Mouse (Mus musculus) testis, adult 2 months (tissue): ENCODE data around the gene Tmem220. TPM values are rescaled to one million over a fixed set of nuclear protein-coding genes. Genes with fewer than 3 reads are reported as not detected.

Source experiments
- H3K27ac ChIP-seq: fragments of 200-500 bp; 2 replicates; pipeline ENCODE4 v1.5.1; 2012; ENCODE audit warnings: low read depth, low read length; ENCODE audit not compliant: control insufficient read depth, insufficient read depth
- H3K27me3 ChIP-seq: fragments of 200-500 bp; 2 replicates; pipeline ENCODE4 v1.6.1; 2012; ENCODE audit warnings: mild to moderate bottlenecking, low read length, moderate library complexity; ENCODE audit not compliant: control insufficient read depth, insufficient read depth
- H3K36me3 ChIP-seq: fragments of 200-500 bp; 2 replicates; pipeline ENCODE4 v1.6.1; 2012; ENCODE audit warnings: mild to moderate bottlenecking, low read length; ENCODE audit not compliant: control insufficient read depth, insufficient read depth
- H3K4me1 ChIP-seq: fragments of 200-500 bp; 2 replicates; pipeline ENCODE4 v1.6.1; 2012; ENCODE audit warnings: low read length; ENCODE audit not compliant: control insufficient read depth, insufficient read depth
- H3K4me3 ChIP-seq: fragments of 200-500 bp; 2 replicates; pipeline ENCODE4 v1.5.1; 2012; ENCODE audit warnings: low read depth, mild to moderate bottlenecking, low read length, moderate library complexity, mixed read lengths; ENCODE audit not compliant: control insufficient read depth
- CTCF ChIP-seq: fragments of 200-500 bp; IDR thresholded peaks from 2 replicates; pipeline ENCODE4 v1.5.1; 2012; ENCODE audit warnings: low read depth, mild to moderate bottlenecking, inconsistent platforms, low read length, moderate library complexity; ENCODE audit not compliant: control insufficient read depth, insufficient read depth, insufficient replicate concordance
- POLR2A ChIP-seq: fragments of 200-500 bp; IDR thresholded peaks from 2 replicates; pipeline ENCODE4 v1.6.1; 2012; ENCODE audit warnings: low read depth, mild to moderate bottlenecking, inconsistent platforms, low read length, moderate library complexity; ENCODE audit not compliant: control insufficient read depth
- polyA plus RNA-seq: library from polyadenylated mRNA; depleted of rRNA; stranded (reverse); fragments of >200 nt; gene quantifications from 2 replicates; pipeline ENCODE4 v1.2.3, GENCODE M21; 2012

Gene Tmem220
- polyA plus RNA-seq, 1 experiment, result 0.22 TPM

DNA sequence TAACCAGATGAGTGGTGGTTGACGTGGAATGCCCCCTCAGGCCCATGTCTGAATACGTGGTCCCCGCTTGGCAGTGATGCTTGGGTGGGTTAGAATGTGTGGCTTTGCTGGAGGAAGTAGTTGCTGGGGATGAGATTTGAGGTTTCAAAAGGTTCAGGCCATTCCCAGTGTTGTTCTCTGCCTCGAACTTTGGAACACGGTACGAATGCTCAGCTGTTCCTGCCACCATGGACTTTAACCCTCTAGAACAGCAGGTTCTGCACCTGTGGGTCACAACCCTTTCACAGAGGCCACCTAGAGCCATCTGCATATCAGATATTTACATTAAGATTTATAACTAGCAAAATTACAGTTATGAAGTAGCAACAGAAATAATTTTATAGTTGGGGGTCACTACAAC, 11.3 kb downstream of the Tmem220 start:
- TF ChIP-seq POLR2A (no peak), CTCF (no peak)
- Histone ChIP-seq H3K4me1 (no peaks in the 10 kb centered on the region), H3K27ac (no peak overlapping the region), H3K36me3 (no peaks in the 10 kb centered on the region), H3K4me3 (no peak overlapping the region), H3K27me3 (no peaks in the 10 kb centered on the region)

DNA sequence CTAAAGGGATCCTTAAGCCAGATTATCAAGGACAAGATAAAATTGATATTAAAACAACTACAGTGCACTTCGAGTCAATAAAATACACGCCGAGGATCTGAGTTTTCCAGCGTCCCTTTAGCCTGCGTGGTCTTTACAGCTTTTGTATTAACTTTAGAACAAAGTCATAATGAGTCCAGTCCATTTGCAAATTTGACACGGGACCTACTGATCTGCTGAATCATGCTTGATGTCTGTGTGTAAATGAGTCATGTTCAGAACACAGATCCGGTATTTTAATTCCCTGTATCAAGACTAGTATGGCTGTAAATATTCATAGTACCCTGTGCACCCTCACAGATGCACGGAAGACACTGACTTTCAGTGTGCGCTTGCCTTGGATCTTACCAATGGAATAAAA, 11.9 kb downstream of the Tmem220 start:
- Histone ChIP-seq H3K27me3 (no peaks in the 10 kb centered on the region), H3K36me3 (no peaks in the 10 kb centered on the region), H3K27ac (no peak overlapping the region), H3K4me3 (no peak overlapping the region), H3K4me1 (no peaks in the 10 kb centered on the region)
- no peak for TF ChIP-seq CTCF
- no peak for TF ChIP-seq POLR2A

DNA sequence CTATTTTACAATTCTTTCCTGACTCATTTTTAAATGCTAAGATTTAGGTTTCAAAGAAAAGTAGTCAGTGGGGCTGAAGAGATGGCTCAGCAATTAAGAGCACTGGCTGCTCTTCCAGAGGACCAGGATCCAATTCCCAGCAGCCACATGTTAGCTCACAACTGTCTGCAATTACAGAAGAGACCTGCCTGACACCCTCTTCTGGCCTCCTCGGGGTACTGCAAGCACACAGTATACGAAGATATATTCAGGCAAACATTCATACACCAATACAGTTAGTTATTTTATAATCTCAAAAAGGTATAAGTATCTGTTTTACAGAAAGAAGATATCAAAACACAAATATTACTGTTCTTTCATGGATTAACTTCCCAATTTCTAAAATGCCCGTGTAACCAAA, 14.8 kb downstream of the Tmem220 start:
- Histone ChIP-seq H3K27me3 (no peaks in the 10 kb centered on the region), H3K4me1 (peaks cover 3% of the 10 kb centered on the region; the same call in 1 of the 2 replicates), H3K4me3 (no peak overlapping the region), H3K27ac (no peak overlapping the region), H3K36me3 (no peaks in the 10 kb centered on the region)
- TF ChIP-seq CTCF (no peak), POLR2A (no peak)

DNA sequence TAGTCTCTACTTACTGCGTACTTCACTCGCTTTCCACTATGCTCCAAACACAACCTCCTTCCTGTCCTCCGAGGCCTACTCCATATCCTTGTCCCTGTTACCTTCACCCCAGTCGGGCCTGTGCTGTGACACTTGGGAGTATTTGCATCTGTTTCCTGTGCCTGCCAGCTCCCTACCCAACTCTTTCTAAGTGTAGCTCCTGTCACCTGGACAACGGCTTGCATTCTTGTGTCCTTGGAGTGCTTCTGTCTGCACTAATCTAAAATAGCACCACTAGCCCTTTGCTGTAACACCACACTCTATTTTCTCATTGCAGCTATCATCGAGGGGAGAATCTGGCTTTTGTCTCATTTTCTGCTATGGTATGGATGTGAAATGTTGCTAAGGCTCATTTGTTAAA, 15.5 kb downstream of the Tmem220 start:
- Histone ChIP-seq H3K27me3 (no peaks in the 10 kb centered on the region), H3K27ac (no peak overlapping the region), H3K4me3 (no peak overlapping the region), H3K36me3 (no peaks in the 10 kb centered on the region), H3K4me1 (peaks cover 3% of the 10 kb centered on the region; the same call in 1 of the 2 replicates)
- no peak for TF ChIP-seq POLR2A
- TF ChIP-seq CTCF, result no peak

DNA sequence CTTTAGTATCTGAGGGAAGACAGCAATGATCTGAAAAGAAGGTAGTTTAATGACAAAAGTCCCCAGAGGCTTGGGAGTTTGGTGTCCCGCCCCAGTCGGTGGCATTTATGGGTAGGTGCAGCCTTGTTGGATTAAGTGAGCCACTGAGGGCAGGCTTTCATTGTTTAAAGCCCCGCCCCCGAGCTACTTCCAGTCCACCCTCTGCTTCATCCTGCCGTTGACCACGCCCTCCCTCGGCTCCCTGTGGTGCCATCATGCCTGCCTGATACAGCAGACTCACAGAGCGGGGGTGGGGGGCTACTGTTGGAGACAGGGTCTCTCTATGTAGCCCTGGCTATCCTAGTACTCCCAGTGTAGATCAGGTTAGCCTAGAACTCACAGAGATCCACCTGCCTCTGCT, 18.1 kb downstream of the Tmem220 start:
- Histone ChIP-seq H3K36me3 (no peaks in the 10 kb centered on the region), H3K27ac (no peak overlapping the region), H3K4me3 (no peak overlapping the region), H3K27me3 (no peaks in the 10 kb centered on the region), H3K4me1 (peaks cover 3% of the 10 kb centered on the region; the same call in 1 of the 2 replicates)
- TF ChIP-seq POLR2A (no peak), CTCF (no peak)

DNA sequence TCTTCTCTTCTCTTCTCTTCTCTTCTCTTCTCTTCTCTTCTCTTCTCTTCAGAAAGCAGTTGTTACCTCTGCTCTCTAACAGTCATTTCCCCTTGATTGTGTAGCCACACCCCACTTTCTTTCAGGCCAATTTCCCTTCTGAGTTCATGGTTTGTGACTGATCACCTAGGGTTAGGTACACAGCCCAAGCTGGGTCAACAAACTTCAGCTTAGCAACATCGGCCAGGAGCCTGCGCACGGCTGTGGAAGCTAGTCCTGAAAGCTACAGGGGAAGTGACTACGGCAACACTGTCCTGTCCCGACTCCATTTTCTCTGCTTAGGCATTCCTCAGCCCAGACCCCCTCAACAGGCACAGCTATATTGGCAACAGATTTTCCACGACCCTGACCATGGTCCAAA, 20.0 kb downstream of the Tmem220 start:
- TF ChIP-seq CTCF (no peak), POLR2A (no peak)
- H3K36me3 ChIP-seq, result no peaks in the 10 kb centered on the region
- H3K27me3 ChIP-seq, result no peaks in the 10 kb centered on the region

DNA sequence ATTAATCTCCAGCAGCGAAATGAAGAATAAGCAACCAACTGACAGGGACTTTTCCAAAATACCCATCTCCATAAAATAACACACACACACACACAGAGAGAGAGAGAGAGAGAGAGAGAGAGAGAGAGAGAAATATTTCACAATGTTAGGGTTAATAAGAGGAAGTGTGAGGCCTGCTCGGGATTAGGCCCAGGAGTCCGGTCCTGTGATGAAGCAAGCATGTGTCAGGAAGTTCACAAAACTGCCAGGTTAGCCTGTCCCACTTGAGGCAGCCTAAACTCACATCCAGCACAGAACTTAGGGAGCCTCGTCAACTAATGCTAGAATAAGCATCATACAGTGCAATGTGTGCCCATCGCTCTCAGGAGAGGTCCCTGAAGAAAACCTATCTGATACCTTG, 22.2 kb downstream of the Tmem220 start:
- TF ChIP-seq POLR2A (no peak), CTCF (no peak)
- no peak overlapping the region for H3K4me3 ChIP-seq
- no peak overlapping the region for H3K27ac ChIP-seq
- H3K4me1 ChIP-seq, result peaks cover 5% of the 10 kb centered on the region; the same call in 1 of the 2 replicates
- no peaks in the 10 kb centered on the region for H3K27me3 ChIP-seq
- H3K36me3 ChIP-seq, result no peaks in the 10 kb centered on the region

More for the DNA sequence above, 20.0 kb downstream of the Tmem220 start:
- Histone ChIP-seq H3K4me3 (no peak overlapping the region), H3K27ac (no peak overlapping the region), H3K4me1 (peaks cover 3% of the 10 kb centered on the region; the same call in 1 of the 2 replicates)

DNA sequence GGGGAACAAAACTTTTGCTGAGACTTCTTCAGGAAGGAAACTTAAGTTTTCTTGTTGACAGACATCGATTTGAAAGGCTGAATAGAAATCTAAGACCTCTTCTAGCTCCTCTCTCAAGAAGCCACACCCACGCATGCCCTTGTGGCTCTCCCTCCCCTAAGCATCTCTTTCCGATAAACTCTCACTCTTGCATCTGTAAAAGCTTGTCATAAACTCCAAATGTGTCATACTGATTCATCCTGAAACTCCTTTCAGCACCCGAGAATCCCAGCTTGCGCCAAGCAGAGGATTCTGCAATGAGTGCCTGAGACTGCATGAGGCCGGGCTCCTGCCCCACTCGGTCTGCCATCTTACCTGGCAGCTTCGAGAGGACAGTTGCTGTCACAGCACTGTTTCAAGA, 23.5 kb downstream of the Tmem220 start:
- H3K36me3 ChIP-seq, result no peaks in the 10 kb centered on the region
- no peak overlapping the region for H3K27ac ChIP-seq
- peaks cover 4% of the 10 kb centered on the region; the same call in 1 of the 2 replicates for H3K4me1 ChIP-seq
- no peak for TF ChIP-seq CTCF
- no peak for TF ChIP-seq POLR2A
- H3K4me3 ChIP-seq, result no peak overlapping the region
- no peaks in the 10 kb centered on the region for H3K27me3 ChIP-seq
